Mouse (Mus musculus): ENCODE measurements around the gene Vstm2a. TPM values are rescaled to one million over a fixed set of nuclear protein-coding genes. Genes with fewer than 3 reads are reported as not detected.
A peak's percentile ranks its signal among the peaks of the same experiment; 100 is the strongest.

Vstm2a gene
- under 1 TPM; 0.07 TPM for total RNA-seq (2021)
- long read RNA-seq, experiment 1, result 0 reads
- long read RNA-seq, experiment 2, result 0 reads

DNA sequence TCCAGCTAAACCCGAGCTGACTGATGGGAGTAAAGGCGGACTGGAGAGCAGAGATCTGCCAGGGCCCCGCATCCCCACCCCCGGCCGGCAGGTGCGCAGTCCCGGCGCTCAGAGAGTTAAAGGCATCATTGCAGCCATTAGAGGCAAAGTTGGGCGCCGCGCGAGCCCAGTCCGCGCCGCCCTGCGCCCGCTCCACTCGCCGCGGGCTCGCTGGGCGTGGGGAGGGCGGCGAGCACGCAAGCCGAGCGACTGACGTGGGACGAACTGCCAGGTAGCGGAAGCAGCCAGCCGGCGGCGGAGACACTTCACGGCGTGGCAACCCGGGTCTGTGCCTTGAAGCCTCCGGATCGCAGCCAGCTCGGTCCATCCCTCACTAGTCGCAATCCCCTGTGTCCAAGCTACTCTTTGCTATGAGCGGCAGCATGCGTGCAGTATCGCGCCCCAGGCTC, at the start of gene Vstm2a:
Gene Vstm2a, plus strand, starts transcription at position 252 of the 449 bp plus-strand sequence.
- no peak for DNase-seq (ENCODE audit: low spot score)

- no peak for DNase-seq (ENCODE audit: low spot score)
These were observed 513 bp upstream of the Vstm2a start for GRCm38 (mm10) chr11:16257011-16257410.

- no peak for DNase-seq (ENCODE audit: low spot score)
These were observed 776 bp downstream of the Vstm2a start for GRCm38 (mm10) chr11:16258300-16258699.

GRCm38 (mm10) chr11:16259876-16260275, 2.4 kb downstream of the Vstm2a start:
- no peak for DNase-seq (ENCODE audit: low spot score)

DNA sequence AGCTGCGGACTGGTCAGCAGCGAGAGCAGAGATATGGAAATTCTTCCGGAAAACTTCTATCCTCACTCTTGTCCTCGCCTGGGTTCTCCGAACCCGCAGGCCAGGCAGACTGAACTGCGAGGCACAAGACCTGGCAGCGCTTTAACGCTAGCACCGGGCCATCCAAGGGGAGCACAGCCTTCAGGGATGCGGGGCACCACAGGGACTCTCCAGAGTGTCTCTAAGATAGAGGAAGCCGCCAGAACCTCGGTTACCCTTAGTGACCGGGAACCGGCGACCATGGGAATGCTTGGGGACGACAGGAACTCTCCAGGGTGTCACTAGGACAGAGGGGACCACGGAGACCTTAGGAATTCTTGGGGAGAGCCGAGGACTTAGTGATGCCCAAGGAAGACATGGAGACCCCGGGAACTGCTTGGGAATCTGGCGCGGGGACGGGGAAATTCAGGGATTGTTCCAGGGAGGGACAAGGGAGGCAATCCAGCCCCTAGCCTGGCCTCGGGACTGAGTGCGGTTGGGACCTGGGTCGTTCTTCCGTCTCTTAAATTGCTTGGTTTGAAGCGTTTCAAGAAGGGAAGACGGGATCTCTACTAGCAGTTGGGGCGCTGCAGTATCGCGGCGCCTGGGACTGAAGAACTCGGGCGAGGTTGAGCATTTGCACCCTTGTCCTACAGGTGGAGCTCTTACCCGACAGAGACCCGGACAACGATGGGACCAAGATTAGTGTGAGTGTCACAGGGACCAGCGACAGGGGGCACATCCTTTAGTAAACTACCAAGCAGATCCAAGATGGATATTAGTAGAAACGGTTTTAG, 3.4 kb downstream of the Vstm2a start:
- DNase-seq (ENCODE audit: low spot score), result peak; percentile 45

DNA sequence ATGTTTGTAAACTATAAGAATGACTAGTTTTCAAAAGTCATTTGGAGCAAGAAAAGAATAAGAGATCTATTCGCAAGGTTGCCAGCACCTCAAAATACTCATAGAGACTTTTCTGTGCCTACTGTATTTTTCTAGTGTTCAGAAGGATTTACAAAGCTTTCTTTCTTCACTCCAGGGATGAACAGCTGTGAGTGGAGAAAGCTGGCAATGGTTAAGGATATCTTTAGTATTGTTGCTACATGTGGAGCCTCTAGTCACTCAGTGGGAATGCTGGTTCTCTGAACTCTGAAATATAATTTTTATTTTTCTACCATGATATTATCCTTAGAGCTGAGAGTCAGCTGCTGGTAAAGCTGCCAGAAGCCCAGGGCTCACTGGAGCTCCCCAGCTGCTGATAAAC, 10.9 kb downstream of the Vstm2a start:
- DNase-seq (ENCODE audit: low spot score), result no peak

GRCm38 (mm10) chr11:16290381-16290780, 32.9 kb downstream of the Vstm2a start:
- DNase-seq (ENCODE audit: low spot score), result no peak

GRCm38 (mm10) chr11:16292960-16293359, 35.4 kb downstream of the Vstm2a start:
- DNase-seq (ENCODE audit: low spot score), result no peak

DNA sequence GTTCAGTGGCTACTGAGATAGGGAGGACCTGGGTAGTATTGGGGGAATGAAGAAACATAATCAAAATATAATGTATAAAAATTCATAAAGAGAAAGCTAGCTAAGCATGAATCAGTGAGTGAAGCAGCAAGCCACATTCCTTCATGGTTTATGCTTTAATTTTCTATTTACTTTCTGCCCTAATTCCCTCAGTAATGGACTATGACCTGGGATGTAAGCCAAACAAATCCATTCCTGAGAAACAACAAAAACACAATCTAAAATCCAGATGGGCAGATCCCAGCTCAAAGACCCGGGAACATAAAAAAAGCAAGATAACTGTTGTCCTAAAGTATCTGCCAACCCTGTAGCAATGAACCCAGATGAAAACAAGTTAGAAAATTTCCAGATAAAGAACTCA, 39.0 kb downstream of the Vstm2a start:
- DNase-seq (ENCODE audit: low spot score), result no peak

DNA sequence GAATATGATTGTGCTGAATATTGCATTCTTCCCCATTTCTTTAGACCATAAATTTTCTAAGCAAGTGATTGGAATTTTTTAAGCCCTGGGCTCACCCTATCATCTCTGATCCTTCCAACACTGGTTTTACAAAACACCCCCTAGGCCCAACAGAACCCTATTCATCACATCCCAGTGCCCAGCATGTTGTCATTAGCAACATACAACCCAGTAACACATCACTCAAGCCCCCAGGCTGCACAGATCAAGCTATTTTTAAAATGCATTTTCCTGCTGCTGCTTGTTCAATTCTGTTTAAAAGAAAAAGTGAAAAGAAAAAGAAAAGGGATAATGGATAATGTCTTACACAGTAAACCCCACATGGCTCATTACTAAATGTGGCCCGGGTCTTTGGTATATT, 42.0 kb downstream of the Vstm2a start:
- no peak for DNase-seq (ENCODE audit: low spot score)

DNA sequence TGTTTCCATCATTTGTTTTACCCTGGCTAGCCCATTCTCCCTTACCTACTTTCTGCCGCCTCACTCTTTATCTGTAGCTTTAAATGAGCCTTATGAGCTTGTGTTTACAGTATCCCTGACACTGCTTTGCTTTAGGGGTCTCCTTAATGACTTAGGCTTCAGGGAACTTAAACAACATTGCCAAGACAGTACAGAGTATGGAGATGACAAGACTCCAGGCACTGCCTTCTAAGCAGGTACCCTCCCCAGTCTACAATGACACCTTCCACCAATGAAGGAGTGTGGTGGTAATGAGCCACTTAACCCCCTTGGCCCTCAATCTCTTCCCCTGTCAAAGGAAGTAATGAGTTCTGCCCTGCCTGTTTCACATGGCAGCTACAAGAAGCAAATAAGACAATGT, 42.4 kb downstream of the Vstm2a start:
- no peak for DNase-seq (ENCODE audit: low spot score)

GRCm38 (mm10) chr11:16300709-16301108, 43.2 kb downstream of the Vstm2a start:
- no peak for DNase-seq (ENCODE audit: low spot score)

- no peak for DNase-seq (ENCODE audit: low spot score)
These were observed 57.6 kb downstream of the Vstm2a start for GRCm38 (mm10) chr11:16315097-16315496.

- DNase-seq (ENCODE audit: low spot score), result no peak
These were observed 87.7 kb downstream of the Vstm2a start for GRCm38 (mm10) chr11:16345179-16345578.

DNA sequence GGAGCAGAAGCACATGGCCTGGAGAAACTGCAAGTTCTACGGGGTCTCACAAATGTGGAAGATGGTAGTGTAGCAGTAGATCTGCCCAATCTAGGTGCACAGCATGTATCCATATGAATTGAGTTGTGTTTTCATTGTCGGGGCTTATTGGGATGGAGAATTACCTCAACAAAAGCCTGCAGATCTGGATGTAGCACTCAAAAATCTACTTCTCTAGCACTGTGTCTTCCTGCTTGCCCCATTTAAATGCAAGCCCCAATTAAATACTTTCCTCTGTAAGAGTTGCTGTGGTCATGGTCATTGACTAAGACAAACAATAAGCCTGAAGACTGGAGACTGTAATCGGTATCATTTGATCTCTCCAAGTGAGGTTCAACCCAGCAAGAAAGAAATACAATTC, 88.2 kb downstream of the Vstm2a start:
- DNase-seq (ENCODE audit: low spot score), result no peak

GRCm38 (mm10) chr11:16351915-16352314, 94.4 kb downstream of the Vstm2a start:
- no peak for DNase-seq (ENCODE audit: low spot score)

DNA sequence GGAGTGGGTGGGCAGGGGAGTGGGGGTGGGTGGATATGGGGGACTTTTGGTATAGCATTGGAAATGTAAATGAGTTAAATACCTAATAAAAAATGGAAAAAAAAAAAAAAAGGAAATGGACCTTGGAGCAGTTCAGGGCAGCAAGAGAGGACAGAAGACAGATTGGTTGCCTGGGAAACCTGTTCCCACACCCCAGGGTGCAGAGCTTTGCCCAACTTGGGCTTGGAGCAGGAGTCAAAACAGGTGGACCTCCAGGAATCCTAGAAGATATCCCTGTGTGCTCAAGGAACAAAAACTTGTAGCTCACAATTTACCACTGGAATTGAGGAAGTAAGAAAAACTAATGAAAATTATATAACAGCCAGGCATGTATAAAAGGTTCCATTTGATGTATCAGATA, 96.8 kb downstream of the Vstm2a start:
- DNase-seq (ENCODE audit: low spot score), result no peak

DNA sequence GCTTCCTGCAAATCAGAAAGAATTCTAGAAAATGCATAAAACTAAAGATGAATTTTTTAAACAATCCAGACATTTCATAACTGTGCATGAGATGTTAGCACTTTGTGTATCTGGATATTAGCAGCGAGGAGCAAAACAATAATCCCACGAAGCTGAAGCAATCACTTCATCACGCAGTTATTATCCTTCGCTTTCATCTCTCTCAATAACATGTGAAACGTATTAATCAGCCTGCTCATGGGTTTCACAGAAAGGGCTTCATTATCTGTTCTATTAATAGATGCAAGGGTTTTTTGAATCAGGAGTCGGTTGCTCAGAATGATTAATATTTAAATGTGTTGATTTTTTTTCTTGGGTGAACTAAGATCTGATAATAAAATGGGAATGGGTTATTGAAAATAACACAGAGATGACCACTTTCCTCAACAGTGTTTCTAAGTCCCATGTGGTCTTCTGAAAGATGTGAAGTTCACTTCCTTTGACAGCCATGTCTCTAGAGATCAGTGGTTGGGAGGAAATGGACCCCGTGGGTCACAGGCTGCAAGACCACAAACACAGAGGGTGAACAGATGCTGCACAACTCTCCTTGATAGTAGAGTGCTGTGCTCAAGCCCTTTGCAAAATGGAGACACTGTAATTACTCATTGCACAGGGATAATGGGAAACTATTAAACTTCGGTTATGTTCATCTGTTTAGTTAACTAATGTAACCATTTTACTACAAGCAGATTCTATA, 109.5 kb downstream of the Vstm2a start:
- DNase-seq (ENCODE audit: low spot score), result no peak

DNA sequence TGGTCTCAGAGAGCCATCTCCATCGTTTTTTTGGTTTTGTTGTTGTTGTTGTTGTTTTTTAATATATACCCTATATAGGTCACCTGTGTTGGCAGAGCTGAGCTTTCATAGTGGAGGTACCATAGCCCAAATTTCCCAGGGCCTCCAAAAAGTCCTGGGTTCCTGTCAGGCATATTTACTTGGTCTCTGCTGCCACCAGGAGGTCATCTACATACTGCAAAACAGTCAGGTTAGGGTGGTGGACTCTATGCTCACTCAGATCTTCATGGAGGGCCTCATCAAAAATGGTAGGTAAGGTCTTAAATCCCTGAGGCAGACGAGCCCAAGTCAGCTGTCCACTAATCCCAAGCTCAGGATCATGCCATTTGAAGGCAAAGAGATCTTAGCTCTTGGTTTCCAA, 146.1 kb downstream of the Vstm2a start:
- DNase-seq (ENCODE audit: low spot score), result no peak

DNA sequence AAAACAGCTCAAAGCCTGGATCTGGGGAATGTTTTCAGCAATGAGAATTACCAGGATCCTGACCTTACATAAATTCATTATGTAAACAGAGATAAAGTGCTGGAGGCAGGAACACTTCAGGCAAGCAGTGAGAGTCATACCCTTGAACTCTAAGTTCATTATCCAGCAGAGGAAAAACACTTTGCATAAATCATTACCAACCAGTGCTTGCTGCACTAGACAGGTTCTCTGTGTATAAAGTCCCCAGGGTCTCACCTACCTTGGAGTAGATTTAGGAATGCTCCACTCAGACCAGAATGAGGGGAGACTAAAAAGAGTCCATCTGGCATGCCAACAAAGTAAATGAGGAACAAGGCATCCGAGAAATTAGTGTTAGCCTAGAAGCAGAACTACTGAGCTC, 154.2 kb downstream of the Vstm2a start:
- no peak for DNase-seq (ENCODE audit: low spot score)

DNA sequence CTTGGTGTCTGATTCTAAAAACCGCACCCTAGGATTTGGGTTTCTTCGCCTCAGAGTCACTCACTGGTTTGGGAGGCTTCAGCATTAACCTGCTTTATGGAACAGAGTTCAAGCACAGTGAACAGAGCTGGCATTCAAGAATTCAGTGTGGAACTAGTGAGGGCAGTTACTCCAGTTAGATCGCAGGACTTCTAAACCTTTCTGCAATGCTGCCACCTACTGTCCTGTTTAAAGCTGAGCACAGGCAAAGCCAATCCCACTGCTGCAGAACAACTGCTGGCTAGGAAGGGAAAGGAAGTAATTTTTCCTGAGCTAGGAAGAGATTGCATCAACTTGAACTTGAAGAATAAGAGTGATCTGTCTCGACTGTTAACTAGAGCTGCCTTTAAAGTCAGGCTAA, 155.1 kb downstream of the Vstm2a start:
- DNase-seq (ENCODE audit: low spot score), result peak; percentile 38

GRCm38 (mm10) chr11:16413077-16413644, 155.6 kb downstream of the Vstm2a start:
- DNase-seq (ENCODE audit: low spot score), result no peak

All from gastrocnemius, adult 18-20 months (tissue).